Mouse (Mus musculus) kidney, adult 8-10 months (tissue): ENCODE results near the gene Rap1a.
"Not testable (repeated sequence)": the region's sequence is repeated elsewhere in the genome, so short reads cannot be mapped to it uniquely, and the experiment has no call there.

ENCODE experiments used
- DNase-seq, 2 experiments: peaks; one replicate each; pipeline ENCODE4 v3.0.0; 2022

Rap1a gene

GRCm38 (mm10) chr3:105712827-105713226 lies 88.3 kb downstream of the Rap1a start:
- DNase-seq = no peak

- DNase-seq = no peak
Measured at GRCm38 (mm10) chr3:105711741-105712140, 89.4 kb downstream of the Rap1a start.

GRCm38 (mm10) chr3:105710246-105710645 lies 90.9 kb downstream of the Rap1a start:
- no peak for DNase-seq

DNA sequence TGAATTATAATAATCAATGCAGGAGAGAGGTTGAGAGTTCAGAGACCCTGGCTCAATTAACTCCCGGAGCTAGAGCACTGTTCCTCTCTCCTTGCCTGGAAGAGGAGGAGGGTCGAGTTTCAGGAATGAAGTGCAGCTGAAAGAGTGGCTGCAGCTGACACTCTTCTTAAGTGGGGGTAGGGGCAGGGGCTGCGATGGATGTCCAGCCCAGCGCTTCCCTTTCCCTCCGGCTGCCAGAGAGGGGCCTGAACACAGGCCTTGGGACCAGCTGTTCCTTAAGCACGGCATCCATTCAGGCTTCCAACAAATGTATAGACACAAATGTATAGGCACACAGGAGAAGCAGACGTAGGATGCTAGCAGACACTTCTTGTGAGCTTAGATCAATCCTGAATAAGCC lies 93.5 kb downstream of the Rap1a start:
- no peak for DNase-seq

DNA sequence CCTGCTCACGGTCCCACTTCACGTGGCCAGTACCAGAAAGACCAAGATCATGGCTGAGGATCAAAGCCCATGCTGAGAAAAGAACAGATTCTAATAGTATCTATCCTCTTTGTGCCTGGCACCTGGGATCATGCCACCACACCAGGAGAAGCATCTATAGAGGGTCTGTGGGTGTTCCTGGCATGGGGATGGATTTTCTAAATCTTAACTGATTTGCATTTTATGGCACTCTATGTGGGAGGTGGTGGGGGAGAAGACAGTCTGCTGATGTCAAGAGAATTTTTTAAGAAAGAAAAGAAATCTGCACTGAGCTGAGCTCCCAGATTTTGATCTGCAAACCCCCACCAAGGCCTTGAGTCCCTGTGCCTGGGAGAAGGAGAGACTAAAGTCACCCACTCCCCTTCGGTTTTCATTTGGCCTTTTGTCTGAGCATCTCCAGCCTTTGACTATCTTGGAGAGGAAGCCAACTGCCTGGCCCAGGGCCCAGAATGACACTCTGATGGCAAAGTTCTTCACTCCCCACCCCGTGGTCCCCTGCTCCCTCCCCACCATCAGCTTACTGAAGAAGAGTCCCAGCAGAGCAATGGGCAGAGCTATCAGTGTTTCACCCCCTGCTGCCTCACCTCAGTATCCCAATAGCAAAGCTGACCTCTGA lies 94.6 kb downstream of the Rap1a start:
- DNase-seq = no peak

- no peak for DNase-seq
Measured at GRCm38 (mm10) chr3:105705561-105705960, 95.6 kb downstream of the Rap1a start.

GRCm38 (mm10) chr3:105705061-105705549 lies 96.0 kb downstream of the Rap1a start:
- DNase-seq = no peak

DNA sequence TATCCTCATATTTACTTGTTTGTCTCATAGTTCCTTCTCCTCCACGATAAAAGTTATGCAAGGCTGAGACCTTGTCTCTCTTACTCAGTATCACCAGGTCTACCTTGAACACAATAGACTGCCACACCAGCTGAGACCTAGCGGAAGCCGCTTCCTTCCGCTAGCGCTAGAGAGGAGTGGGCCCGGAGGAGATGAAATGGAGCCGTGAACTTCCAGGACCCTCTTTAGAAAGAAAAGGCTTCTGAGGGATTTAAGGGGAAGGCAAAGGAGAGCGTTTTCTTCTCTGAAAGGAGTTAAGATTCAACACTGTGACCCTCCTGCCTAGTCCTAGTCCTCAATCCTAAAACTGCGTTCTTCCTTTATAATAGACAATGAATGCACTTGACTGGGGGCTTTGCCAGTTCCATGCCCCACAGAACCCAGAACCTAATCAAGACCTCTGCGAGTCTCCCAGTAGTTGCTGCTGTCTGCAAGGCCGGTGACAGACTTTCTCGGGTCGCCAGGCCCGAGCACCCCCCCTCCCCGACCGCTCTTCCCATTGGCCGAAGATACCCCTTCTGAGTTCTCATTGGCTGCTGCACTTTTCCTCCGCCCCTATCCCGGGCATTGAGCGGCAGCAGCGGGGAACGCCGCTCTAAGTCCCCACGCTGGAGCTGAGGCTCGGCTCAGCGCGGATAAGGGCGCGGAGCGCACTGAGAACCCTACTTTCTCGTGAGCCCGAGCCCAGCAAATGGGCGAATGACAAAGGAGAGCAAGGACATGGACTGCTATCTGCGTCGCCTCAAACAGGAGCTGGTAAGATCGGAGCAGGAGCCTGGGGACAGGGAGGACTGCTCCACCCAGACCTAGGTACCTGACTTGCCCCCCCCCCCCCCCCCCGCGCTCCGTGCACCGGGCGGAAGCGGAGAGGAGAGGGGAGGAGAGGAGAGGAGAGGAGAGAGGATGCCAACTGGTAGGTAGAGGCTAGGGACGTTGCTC lies 96.8 kb downstream of the Rap1a start, which contains the start of gene Inka2:
TSS of gene Inka2 (plus strand) at position 569 of the 978 bp plus-strand sequence.
- DNase-seq = peak; percentile 64 to 70

DNA sequence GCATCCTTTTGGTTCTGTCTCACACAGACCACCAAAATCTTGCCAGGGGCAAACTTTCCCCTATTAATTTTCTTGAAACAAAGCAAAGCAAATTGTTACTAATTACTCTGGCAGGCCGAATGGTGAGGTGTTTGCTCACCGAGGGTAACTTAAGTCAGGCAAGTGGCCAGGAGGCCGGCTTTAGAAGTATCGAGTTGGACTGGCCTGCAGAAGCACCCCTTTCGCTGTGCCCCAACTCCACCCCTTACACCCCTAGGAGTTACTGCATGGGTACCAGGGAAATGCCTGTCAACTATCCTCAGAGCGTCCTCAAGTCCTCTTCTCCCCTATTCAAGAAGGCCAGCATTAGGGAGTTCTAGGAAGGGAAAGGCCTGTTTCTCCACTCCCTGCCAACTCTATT lies 97.6 kb downstream of the Rap1a start:
- no peak for DNase-seq

DNA sequence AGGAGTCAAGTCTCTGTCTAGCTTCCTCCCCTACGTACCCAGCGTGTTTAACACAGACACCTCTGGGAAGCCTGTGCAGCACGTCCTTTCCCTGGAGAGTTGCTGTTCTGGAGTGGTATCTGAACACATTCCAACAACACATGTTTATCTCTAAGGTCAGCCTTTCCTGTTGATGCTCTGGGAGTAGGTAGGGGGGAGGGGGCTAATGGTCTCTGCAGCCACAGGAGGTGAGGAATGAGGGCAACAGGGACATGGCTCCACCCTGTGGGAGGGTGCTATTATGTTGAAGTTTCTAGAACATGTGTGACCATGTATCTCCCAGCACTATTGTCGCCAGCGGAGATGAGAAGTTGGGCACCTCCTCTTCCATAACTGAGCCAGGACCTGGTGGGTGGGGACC lies 99.7 kb downstream of the Rap1a start:
- DNase-seq = no peak

- not testable (repeated sequence) for DNase-seq
Measured at GRCm38 (mm10) chr3:105700786-105701185, 100.3 kb downstream of the Rap1a start.

GRCm38 (mm10) chr3:105699241-105699933 lies 101.7 kb downstream of the Rap1a start:
- DNase-seq = no peak

DNA sequence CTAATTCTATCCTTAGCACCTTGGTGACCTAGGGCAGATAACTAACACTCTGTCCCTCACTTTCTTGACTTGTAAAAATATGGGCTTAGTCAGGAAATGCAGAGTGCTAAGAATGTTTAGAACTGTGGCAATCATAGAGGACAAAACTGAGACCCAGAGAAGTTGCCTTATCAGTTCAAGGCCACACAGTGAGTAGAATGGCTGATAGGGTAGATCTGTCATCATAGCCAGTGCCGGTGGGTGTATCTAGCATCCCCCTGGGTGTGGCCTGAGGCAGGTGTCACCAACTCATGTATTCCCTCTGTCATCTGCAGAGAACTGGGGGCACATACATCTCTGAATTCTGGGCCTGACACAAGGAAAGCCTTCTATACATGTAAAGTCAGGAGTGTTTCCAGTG lies 102.8 kb downstream of the Rap1a start:
- DNase-seq = no peak

DNA sequence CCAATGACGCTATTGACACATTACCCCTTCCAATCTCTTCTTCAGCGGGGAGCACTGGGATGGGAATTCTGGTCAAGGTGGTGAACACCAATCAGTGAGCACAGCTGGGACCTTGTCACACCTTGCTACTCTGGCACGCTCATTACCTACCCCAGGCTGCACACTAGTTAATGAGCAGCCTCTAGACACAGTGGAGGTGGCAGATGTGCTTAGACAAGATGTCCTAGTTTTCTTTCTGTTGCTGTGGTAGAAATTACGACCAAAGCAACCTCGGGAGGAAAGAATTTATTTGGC lies 104.0 kb downstream of the Rap1a start:
- no peak for DNase-seq

DNA sequence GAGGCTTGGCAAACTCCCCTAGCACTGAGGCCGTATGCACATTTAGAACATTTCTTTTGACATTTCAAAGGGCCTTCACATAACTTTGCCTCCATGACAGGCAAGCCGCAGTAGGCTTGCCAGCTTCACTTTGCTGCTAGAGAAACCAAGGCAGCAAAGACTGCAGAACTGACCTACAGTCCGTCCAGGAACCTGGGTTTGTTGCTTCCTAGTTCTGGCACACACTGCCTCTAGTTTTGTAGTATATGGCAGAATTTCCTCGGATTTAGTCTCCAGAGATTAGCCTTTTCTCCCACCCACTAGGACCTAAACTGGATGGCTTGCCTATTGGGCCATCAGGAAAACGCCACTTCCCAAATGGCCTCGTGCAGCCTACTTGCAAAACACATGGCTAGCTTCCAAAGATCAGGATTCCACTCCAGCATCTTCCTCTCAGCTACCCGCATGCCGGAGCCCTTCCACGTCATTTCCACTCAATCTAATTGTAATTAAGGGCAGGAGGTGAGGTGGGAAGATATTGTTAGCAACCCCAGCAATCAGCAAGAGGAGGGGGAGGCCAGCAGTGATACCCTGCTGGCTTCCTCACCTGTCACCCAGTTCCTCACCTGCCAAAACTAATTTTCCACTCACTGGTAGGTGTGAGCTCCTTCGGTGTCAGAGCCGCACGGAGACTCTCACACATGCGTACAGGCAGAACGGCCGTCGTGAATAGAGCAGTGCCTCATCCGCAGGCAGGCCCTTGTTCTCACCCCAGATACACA lies 104.6 kb downstream of the Rap1a start:
- no peak for DNase-seq

DNA sequence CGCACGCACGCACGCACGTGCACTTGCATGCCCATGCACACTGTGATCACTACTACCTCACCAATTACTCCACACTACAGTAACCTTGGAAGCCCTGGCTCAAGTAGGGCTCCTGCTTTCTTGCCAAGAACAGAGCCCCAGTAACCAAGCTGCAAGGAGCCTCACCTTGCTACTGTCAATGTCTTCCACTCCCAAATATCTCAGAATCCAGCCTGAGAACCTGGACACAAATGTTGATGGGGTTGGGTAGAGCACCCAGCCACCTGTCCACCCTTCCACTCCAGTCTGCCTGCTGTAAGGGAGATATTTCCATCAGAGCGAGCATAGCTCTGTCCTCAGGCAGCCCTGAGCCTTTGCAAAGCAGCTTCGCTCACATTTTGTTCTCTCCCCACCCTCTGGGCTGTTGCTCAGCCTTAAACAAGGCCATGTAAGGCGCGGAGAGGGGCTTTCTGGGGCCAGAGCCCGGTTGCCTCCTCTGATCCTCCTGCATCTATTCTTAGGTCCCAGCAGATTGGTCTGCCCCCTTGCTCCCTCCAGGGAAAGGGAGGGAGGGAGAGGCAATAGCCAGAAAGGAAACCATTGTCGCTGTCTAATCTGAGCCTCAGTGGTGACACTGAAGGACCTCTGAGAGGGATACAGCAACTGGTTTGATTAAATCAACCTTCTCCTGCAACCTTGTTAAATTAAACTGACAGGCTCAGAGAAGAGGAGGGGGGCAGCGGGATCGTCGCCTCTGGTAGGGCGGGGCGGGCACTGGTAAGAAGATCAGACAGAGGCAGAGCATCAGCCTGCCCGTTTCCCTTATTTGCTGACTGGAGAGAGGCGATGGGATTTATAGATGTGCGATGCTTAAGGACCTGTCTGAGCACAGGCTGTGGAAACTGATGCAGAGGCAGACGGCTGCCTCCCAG lies 105.4 kb downstream of the Rap1a start:
- no peak for DNase-seq

DNA sequence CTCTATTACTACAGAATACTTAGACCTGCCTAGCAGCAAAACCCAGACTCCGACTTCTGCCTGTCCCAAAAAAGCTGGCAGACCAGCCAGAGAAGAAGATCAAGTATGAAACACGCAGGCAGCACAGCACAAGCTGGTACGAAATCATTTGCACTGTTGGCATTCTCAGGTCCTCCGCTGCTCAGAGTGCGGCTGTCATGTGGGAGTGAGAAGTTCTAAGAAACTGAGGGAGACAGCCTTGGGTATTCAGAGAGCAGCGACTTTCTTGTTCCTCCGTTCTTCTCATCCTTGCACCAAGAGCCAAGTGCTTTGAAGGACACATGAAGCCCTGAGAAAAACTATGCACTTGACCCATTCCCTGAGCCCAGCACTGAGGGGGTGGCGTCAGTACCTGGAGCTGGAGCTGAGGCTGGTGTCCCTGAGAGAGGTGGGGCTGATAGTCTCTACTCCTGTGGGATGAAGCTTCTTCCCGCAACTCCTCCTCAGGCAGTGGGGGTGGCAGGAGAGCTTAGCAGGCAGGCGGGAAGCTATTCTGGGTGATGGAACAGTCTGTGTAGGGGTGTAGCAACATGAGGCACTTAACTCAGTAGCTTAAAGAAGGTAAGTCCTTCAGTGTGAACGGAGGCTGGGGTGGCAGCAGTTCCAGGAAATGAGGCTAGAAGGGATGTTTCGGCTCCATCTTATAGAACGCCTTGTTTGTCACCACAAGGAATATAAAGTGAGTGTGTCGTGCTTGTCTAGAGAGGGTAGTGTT lies 107.6 kb downstream of the Rap1a start:
- no peak for DNase-seq

DNA sequence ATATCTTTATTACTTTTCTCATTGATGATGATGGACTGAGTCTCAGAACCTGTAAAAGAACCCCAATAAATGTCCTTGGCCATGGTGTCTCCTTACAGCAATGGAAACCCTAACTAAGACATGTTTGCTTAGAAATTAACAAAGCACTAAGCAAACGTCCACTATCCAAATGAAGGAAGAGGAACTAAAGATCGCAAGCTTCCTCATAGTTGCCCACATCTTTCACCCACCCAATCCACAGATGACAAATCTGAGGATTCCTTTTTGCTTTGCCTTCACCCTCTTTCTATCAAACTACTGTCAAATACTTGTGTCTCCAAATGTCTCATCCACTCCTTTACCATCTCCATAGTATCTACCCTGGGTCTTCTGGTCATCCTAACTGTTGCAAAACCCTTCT lies 112.6 kb downstream of the Rap1a start:
- DNase-seq = no peak

- DNase-seq = peak; percentile 95 to 98
Measured at GRCm38 (mm10) chr3:105687324-105688060, 113.6 kb downstream of the Rap1a start, which contains the start of gene Ddx20. TSS of gene Ddx20 (minus strand) at chr3:105687574.
